Mouse (Mus musculus) cerebellum, adult (tissue): ENCODE measurements around the gene Arhgap32.

Experiments used
- ATAC-seq: cut with Nextera tagmentation; 2 replicates; pipeline ENCODE4 v1.9.2; 2017; ENCODE audit warnings: mild to moderate bottlenecking, moderate library complexity, mixed read lengths; ENCODE audit not compliant: insufficient number of reproducible peaks, low FRiP score, low TSS enrichment

Arhgap32 gene

DNA sequence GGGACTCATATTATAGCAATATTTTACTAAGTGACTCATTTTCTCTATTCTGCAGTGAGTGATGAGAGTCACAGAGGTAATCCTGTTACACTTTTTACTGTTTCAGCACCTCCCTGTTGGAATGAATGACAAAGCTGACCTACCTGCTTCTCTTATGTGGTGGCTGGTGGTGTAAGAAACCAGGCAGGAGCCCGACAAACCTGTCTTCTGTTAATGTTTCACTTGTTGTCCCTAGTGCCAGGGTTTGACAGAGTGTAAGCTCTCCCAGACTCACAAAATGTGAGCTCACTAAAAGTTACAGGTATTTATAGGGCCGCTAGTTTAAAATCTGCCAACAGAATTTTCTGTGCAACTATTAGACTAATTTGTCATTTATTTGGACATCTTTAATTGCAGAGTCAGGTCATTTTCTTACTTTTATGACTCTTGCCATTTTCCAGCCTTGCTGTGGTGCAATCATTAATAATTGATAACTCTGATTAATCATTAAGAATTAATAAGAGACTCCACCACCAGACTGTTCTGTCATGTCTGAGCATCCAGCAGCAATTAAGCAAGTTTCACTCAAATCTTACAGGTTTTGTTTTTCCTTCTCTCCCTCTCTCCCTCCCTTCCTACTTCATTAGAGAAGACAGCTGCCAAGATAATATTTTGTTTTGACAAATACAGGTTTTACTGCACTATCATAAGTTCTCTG lies 127.1 kb downstream of the Arhgap32 start:
- no peak for ATAC-seq

DNA sequence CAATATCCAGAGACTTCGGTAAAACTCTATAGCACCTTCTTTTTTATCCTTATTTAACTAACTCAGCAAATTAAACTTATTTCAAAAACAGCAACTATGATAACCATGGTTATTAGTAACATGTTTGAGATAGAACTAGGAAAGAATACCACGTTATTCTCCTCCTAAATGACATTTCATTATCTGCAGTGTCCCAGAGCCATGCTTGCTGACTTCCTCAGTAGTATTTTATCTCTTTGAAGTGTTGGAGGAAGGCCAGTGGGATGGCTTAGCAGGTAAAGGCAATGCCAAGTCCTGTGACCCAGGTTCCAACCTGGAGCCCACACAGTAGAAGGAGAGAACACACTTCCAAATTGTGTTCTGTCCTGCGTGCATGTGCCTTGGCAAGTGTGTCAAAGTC lies 129.3 kb downstream of the Arhgap32 start:
- no peak for ATAC-seq

DNA sequence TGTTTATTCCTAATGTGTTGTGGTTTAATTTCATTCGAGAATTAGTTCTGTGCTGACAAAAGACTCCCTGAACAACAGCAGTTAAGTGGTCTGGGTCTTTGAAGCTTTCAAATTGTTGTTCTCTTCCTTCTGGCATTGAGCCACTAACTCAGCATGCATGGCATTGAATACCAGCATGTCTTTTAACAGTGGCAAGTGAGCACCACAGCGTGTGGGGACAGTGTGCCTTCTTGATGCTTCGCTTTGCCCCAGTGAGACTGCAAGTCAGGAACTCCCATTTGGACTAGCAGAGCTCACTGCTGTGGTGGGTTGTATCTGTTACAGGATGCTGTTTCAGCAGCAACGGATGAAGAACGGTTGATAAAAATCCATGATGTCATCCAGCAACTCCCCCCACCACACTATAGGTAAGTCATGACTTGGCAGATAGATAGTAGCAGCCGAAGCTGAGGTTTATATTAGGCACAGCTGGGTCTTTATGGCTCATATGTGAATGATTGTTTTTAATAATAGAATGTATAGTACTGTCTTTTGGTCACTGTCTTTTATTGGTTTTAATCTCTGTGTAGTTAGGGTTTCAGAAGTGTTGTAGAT lies 130.3 kb downstream of the Arhgap32 start:
- no peak for ATAC-seq

DNA sequence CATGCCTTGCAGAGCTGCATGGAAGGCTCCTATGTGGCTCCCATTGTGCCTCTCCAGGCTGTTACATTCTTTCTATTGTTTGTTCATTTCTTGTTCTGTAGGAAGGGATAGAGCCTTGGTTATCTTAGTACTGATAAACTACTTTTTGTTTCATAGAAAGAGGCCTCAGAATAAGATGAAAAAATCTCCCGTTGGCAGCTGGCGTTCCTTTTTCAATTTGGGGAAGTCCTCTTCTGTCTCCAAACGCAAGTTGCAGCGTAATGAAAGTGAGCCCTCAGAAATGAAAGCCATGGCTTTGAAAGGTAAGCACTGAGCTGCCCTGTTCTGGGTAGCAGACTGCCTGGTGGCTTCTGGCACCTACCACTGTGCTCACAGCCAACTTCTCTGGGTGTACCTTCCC lies 134.6 kb downstream of the Arhgap32 start:
- no peak for ATAC-seq

DNA sequence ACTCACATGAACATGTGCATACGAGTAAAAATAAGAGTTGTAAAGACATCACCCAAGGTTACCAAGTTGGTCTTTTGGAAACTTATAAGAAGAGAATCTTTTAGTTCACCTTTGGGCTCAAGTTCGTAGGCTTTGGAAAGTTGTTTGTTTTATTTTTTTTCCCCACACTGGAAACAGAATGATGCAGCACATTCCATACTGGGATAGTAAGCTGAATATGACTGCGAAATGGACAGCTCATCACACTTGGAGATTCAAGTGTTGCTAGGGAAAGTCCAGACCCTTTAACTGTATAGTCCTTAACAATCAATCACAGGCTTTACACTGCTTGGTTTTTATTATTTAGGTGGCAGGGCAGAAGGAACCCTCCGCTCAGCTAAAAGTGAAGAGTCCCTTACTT lies 137.8 kb downstream of the Arhgap32 start:
- no peak for ATAC-seq

DNA sequence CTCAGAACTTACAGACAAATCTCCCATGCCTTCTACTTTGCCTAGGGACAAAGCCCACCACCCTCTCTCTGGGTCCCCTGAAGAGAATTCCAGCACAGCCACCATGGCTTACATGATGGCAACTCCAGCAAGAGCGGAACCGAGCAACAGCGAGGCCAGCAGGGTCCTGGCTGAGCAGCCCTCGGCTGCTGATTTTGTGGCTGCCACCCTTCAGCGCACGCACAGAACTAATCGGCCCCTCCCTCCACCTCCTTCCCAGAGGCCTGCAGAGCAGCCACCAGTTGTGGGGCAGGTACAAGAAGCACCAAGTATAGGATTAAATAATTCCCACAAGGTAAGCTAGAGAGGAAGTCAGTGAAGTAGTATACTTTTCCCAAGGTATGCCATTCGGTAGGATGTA lies 141.4 kb downstream of the Arhgap32 start:
- no peak for ATAC-seq

DNA sequence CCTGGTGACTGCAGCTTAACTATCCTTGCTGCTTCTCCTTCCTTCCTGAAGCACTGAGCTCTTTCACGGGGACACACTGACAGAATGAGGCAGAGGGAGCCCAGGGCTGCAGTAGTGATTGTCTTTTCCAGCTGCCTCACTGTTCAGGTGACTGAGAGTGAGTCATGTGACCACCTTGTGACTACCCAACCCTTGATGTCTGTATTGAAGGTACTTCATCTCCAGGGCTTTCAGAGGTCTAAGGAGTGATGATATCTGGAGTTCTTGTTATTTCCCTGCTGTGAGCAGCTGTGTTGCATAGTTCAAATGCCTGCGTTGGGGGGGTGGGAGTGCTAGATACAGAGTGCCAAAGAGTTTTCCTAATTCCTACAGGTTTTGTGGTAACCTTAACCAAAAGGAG lies 141.9 kb downstream of the Arhgap32 start:
- no peak for ATAC-seq

DNA sequence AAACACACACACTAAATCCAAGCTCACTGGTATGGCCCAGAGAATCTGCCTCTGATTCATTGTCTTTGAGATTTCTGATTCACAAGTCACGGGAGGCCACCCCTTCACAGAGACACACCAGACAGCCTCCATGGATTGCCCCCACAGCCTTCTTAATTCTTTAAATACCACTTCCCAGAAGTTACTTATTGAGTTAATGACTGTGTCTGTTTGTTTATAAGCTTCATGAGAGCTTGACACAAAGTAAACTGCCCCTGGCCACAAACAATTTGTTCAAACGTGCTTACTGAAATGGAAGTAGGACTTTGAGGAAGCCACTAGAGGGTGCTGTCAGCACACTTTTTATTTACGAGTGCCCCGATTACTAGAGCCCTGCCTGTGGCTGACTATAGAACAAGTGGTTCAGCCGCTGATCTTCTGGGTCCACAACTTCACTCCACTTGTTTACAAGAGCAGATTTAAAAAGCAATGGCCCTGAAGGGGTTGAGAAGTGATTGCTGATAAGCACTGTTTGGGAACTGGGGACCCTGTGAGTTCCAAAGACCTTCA lies 156.0 kb downstream of the Arhgap32 start:
- ATAC-seq, result no peak

DNA sequence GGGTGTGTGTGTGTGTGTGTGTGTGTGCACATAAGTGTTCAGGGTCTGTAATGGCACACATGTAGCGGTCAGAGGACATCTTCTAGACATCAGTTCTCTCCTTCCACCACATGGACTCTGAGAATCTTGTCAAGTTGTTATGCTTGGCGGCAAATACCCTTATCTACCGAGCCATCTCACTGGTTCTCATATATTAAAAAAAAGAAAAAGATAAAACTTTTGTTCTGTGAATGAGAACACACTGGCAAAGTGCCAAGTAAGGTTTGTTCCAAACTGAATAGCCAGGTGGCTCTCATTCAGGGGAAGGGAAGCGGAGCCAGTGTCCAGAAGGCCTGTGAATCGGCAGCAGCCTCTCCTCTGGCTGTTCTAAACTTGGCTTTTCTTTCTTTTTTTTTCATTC lies 162.1 kb downstream of the Arhgap32 start:
- ATAC-seq, result no peak

DNA sequence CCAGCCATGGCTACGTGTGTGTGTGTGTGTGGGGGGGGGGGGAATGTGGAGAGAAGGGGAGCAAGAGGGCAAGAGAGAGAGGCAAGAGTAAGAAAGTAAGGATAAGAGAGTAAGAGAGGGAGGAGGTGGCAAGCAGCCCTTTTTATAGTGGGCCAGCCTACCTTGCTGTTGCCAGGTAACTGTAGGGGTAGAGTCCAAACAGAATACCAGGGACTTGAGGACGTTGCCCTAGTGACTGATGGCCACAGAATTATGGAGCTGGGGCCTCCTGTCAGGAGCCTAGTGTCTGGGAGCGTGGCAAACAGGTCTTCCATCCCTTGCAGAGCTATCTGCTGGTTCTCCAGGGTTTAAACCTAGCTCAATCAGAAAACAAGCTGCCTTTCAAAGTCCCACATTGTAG lies 163.9 kb downstream of the Arhgap32 start:
- no peak for ATAC-seq

DNA sequence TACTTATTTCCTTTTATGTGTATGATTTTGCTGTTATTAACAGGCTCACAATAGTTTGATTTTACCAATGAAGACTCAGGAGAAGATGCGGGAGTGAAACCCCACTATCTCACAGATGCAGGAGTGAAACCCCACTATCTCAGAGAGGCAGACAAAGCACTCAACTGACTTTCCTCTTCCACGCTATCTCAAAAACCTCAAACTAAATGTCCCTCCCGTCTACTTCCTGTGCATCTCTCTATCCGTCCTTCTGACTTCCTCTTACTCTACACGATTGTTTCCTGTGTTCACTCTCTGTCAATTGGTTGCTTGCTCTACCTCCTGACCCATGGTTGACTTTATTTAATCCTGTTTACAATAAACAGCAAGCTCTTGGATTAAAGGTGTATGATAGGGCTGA lies 164.5 kb downstream of the Arhgap32 start:
- ATAC-seq, result no peak

DNA sequence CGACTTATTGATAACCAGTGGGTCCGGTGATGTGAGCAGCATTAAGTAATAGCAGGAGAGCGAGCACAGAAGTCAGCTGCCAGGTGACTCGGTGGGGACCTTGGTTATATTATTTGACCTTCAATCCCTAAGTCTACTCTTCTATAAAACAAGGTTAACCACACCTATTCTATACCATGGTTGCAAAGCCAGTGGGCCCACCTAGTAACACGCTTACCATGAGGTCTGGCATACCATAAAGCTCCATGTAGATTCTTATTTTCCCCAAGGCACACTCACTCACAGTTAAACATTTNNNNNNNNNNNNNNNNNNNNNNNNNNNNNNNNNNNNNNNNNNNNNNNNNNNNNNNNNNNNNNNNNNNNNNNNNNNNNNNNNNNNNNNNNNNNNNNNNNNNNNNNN lies 167.7 kb downstream of the Arhgap32 start:
- no peak for ATAC-seq

DNA sequence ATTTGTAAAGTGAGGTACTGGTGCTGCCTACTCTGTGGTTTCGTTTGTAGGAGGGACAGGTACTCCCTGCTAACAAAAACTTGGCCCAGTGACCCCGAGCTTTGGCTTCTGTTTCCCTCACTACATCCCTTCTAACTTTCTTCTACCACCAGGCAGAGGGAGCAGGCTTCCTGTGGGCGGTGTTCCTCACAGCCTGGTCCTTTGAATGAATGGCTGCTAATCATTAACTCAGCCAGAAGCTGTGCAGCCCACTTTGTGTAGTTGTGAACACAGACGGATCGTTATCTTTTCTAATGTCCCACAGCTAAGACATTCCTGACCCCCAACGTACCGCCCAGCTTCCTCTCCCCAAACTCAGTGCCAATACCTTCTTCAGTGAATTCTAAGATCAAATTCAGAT lies 175.7 kb downstream of the Arhgap32 start:
- ATAC-seq, result no peak

DNA sequence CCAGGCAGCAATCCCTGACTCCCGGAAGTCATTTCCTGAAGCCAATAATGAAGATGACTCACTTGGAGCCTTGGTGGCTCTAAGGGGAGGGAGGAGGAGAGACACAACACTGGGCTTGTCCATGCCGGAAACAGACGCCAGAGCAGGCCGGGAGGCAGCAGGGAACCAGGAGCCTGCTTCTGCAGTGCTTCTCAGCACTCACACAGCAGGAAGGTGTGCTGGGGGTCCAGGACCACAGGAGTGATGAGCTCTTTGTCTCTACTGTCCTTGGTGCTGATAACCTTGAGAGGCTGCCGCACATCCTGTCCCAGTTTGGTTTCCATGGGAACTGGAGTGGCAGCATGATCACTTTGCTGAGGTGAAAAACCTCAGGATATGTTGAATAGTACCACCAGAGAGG lies 176.8 kb downstream of the Arhgap32 start:
- 0 out of 2 replicates have a peak, but pooled peaks have one; percentile 10 for ATAC-seq

DNA sequence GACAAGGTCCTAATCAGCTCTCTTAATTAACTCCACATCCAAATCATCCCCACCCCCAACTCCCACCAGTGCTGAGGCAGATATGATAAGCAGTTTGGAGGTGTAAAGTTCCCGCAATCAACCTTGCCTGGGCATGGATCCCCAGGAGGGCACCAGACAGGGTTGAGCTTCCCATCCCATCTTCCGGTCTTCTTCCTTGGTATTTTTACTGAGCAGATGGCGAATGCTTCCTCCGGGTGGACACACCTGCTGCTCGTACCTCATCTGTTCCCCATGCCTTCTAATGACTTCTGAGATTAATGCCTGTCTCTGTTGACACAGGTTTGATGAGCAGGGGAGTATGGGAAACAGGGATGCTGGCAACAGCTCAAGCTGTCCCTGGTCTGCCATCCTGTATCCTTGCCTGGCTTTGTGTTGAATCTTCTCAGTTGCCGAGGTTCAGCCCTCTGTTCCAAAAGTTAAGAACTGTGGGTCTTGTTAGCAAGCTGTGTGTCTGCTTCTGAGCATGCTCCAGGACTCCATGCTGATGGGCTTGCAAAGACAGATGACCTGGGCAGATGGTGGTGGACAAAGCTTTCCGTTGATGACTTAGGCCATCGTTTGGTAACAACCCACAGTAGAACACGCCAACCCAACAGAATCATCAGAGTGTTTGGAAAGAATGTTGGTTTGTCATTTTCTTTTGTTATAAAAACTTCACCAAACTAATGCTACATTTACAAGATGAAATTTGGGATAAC lies 179.3 kb downstream of the Arhgap32 start:
- ATAC-seq, result no peak

DNA sequence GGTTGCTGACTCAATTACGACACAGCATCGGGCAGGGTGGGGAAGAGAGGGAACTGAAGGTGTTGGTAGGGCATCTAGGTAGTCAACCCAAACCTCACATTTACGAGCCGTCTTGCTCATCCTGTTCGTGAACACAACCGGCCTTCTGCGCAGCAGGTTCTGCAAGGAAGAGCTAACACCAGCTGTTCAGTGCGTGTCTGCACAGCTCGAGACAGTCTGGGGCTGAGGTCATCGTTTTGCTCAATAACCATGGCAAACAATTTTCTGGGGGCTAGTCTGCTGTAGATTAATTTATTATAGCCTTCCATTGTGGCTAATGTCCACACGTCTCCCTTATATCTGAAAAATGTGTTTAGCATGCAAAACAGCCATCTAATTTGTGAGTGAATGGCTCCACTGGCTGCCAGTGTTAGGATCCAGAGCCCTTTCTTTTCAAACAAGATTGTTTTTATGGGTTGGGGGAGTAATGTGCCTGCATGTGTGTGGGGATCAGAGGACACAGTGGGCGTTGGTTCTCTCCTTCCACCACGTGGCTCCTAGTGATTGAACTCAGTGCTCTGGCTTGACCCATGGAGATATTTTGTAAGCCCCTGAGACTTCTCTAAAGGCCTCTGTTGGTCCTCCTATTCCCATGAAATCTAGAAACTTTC lies 186.7 kb downstream of the Arhgap32 start:
- no peak for ATAC-seq

DNA sequence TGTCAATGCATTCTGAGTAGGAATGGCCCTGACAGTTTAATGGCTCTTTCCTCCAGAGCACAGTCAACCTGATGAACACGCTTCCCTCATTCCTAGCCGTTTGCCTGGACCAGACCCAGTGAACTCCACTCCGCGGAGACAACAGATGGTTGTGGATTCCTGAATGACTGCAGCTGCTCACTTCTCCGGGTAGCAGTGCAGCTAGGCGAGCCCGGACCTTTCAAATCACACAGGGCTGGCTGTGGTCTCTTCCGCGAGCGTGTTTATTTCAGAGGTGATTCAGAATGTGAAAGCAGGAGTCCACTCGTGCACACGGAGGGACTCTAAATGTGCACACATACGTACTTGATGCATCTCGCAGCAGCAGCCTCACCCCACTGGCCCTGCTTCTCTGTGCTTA lies 195.8 kb downstream of the Arhgap32 start:
- ATAC-seq, result 0 out of 2 replicates have a peak, but pooled peaks have one; percentile 52

DNA sequence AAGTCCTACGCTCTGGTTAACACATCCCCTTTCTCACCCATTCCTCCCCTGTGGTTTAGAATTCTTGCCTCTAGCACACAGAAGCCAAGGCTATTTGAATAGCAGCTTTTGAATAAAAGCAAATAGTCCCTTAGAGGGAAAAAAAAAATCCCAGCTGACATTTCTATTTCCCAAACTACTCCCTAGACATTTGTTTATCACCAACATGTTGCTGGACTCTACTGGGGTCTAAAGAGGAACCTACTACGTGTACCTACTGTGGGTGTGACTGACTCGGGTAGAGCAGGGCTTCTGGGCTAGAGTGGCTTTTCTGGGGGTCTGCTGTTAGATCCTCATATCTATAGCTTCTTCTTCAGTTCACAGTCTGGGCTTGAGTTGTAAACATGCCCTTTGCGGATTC lies 196.3 kb downstream of the Arhgap32 start:
- no peak for ATAC-seq

DNA sequence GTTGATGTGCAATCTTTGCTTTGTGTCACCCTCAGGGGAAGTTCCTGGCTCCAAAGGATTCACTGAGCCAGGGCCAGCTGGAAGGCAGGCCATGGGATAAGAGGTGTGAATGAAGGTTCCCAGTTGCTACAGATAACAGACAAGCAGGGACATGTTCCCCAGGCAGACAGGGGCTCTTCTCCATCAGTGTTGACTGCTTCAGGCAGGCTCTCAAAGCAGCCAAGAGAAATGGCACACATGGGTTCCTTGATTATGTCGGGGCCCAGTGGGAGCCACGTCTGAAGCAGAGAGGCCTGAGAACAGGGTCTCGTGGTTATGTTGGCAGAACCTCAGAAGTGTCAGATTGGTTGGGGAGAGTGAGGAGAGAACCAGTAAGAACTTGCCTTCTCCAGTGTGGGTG lies 198.1 kb downstream of the Arhgap32 start:
- no peak for ATAC-seq

DNA sequence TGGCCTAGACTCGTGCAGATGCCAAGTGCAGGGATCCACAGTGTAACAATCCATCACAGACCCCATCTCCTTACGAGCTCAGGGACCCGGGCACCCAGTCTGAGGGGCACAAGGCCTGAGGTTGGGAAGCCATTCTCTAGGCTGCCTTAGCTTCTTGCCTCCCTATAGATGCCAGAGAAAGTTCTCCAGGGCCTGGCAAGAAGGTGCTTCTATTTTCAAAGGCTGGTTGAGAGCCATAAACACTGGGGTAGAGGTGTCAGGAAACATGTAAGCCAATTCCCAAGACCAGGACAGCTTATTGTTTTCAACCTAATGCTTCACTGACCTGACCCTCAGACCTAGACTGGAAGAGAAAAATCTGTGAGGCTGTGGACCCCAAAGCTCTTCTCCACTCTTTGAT lies 200.1 kb downstream of the Arhgap32 start:
- no peak for ATAC-seq
